Mouse (Mus musculus): ENCODE measurements around the gene Cct3. TPM values are rescaled to one million over a fixed set of nuclear protein-coding genes. Genes with fewer than 3 reads are reported as not detected.
"Not testable (repeated sequence)": the region's sequence is repeated elsewhere in the genome, so short reads cannot be mapped to it uniquely, and the experiment has no call there.

The Cct3 gene
- 100 to 1,000 TPM; 168 to 170 TPM for total RNA-seq (2021)
- long read RNA-seq, experiment 1, transcript Cct3-201 (14 exons, 1,977 nt), result major isoform, 108 of 119 reads
- long read RNA-seq, experiment 1, partial matches to known transcripts, result 8 of 119 reads
- long read RNA-seq, experiment 1, other reads (novel, unspliced or antisense), result 3 of 119 reads
- long read RNA-seq, experiment 2, transcript Cct3-201 (14 exons, 1,977 nt), result major isoform, 69 of 74 reads
- long read RNA-seq, experiment 2, partial matches to known transcripts, result 0 of 74 reads
- long read RNA-seq, experiment 2, other reads (novel, unspliced or antisense), result 4 of 74 reads

GRCm38 (mm10) chr3:88296561-88297318, at the start of gene Cct3, which contains the start of gene Tsacc:
Cct3 (plus strand) TSS chr3:88297116.
Tsacc (minus strand) TSS chr3:88296999.
- Histone ChIP-seq H3K27ac (peak within 1 kb of the TSS; percentile 95), H3K4me3 (peak within 1 kb of the TSS; percentile 91)
- intact Hi-C loops (cut with DNase I), result no loop called here
- DNase-seq (ENCODE audit: extremely low spot score in 1 of 2, low spot score in 2 of 2), result peak; percentile 93 to 96
- TF ChIP-seq CTCF (IDR thresholded peaks at IDR 0.05), result peak; percentile 26; the same call in 1 of the 2 replicates

- no peak for DNase-seq (ENCODE audit: extremely low spot score in 1 of 2, low spot score in 2 of 2)
- H3K27ac ChIP-seq, result no peak overlapping the region
- intact Hi-C loops (cut with DNase I), result no loop called here
- H3K4me3 ChIP-seq, result no peak overlapping the region
- TF ChIP-seq CTCF (IDR thresholded peaks at IDR 0.05), result no peak
Observed at GRCm38 (mm10) chr3:88247666-88248065, 49.2 kb upstream of the Cct3 start.

GRCm38 (mm10) chr3:88248406-88248805, 48.5 kb upstream of the Cct3 start:
- H3K27ac ChIP-seq, result no peak overlapping the region
- DNase-seq (ENCODE audit: extremely low spot score in 1 of 2, low spot score in 2 of 2), result no peak
- intact Hi-C loops (cut with DNase I), result no loop called here
- no peak overlapping the region for H3K4me3 ChIP-seq
- TF ChIP-seq CTCF (IDR thresholded peaks at IDR 0.05), result no peak

- no peak for TF ChIP-seq CTCF (IDR thresholded peaks at IDR 0.05)
- intact Hi-C loops (cut with DNase I), result loop anchor here (10.0 kb wide), 1 partner anchor 238 kb away; no protein-coding TSS in a partner anchor
- Histone ChIP-seq H3K27ac (no peak overlapping the region), H3K4me3 (no peak overlapping the region)
- no peak for DNase-seq (ENCODE audit: extremely low spot score in 1 of 2, low spot score in 2 of 2)
Observed at GRCm38 (mm10) chr3:88252739-88253138, 44.2 kb upstream of the Cct3 start.

- DNase-seq (ENCODE audit: extremely low spot score in 1 of 2, low spot score in 2 of 2), result no peak
- intact Hi-C loops (cut with DNase I), result loop anchor here (10.0 kb wide), 1 partner anchor 240 kb away; no protein-coding TSS in a partner anchor
- Histone ChIP-seq H3K27ac (no peak within 1 kb of the TSS), H3K4me3 (peak within 1 kb of the TSS; percentile 37)
- TF ChIP-seq CTCF (IDR thresholded peaks at IDR 0.05), result no peak
Observed at GRCm38 (mm10) chr3:88254268-88254926, 42.5 kb upstream of the Cct3 start, which contains the start of gene Rhbg. Rhbg (minus strand) TSS chr3:88254709.

- no peak overlapping the region for H3K4me3 ChIP-seq
- H3K27ac ChIP-seq, result no peak overlapping the region
- DNase-seq (ENCODE audit: extremely low spot score in 1 of 2, low spot score in 2 of 2), result no peak
- intact Hi-C loops (cut with DNase I), result loop anchor here (10.0 kb wide), 1 partner anchor 241 kb away; no protein-coding TSS in a partner anchor
- no peak for TF ChIP-seq CTCF (IDR thresholded peaks at IDR 0.05)
Observed at GRCm38 (mm10) chr3:88255950-88256349, 41.0 kb upstream of the Cct3 start.

GRCm38 (mm10) chr3:88256382-88256781, 40.5 kb upstream of the Cct3 start:
- Histone ChIP-seq H3K4me3 (no peak overlapping the region), H3K27ac (no peak overlapping the region)
- intact Hi-C loops (cut with DNase I), result loop anchor here (10.0 kb wide), 1 partner anchor 242 kb away; no protein-coding TSS in a partner anchor
- no peak for TF ChIP-seq CTCF (IDR thresholded peaks at IDR 0.05)
- DNase-seq (ENCODE audit: extremely low spot score in 1 of 2, low spot score in 2 of 2), result no peak

- TF ChIP-seq CTCF (IDR thresholded peaks at IDR 0.05), result no peak
- intact Hi-C loops (cut with DNase I), result loop anchor here (5.0 kb wide), 1 partner anchor 150 kb away; no protein-coding TSS in a partner anchor
- H3K27ac ChIP-seq, result no peak overlapping the region
- no peak for DNase-seq (ENCODE audit: extremely low spot score in 1 of 2, low spot score in 2 of 2)
- H3K4me3 ChIP-seq, result no peak overlapping the region
Observed at GRCm38 (mm10) chr3:88262346-88262745, 34.6 kb upstream of the Cct3 start.

- intact Hi-C loops (cut with DNase I); H3K27ac ChIP-seq; H3K4me3 ChIP-seq; DNase-seq (ENCODE audit: extremely low spot score in 1 of 2, low spot score in 2 of 2): not testable (repeated sequence)
Observed at GRCm38 (mm10) chr3:88268014-88268413, 28.9 kb upstream of the Cct3 start.

- Histone ChIP-seq H3K27ac (no peak overlapping the region), H3K4me3 (no peak overlapping the region)
- intact Hi-C loops (cut with DNase I), result no loop called here
- no peak for TF ChIP-seq CTCF (IDR thresholded peaks at IDR 0.05)
- no peak for DNase-seq (ENCODE audit: extremely low spot score in 1 of 2, low spot score in 2 of 2)
Observed at GRCm38 (mm10) chr3:88268991-88269390, 27.9 kb upstream of the Cct3 start.

GRCm38 (mm10) chr3:88271298-88271697, 25.6 kb upstream of the Cct3 start:
- intact Hi-C loops (cut with DNase I); H3K27ac ChIP-seq; H3K4me3 ChIP-seq; DNase-seq (ENCODE audit: extremely low spot score in 1 of 2, low spot score in 2 of 2): not testable (repeated sequence)

- intact Hi-C loops (cut with DNase I), result no loop called here
- no peak for TF ChIP-seq CTCF (IDR thresholded peaks at IDR 0.05)
- no peak for DNase-seq (ENCODE audit: extremely low spot score in 1 of 2, low spot score in 2 of 2)
- Histone ChIP-seq H3K4me3 (no peak overlapping the region), H3K27ac (no peak overlapping the region)
Observed at GRCm38 (mm10) chr3:88271859-88272258, 25.1 kb upstream of the Cct3 start.

Data from left cerebral cortex, adult 2 months (tissue).